Mouse (Mus musculus) left cerebral cortex, postnatal 36 days (tissue): ENCODE results near the gene Bdkrb1. TPM values are rescaled to one million over a fixed set of nuclear protein-coding genes. Genes with fewer than 3 reads are reported as not detected.

Experiments used
- DNase-seq, 2 experiments: peaks; one replicate each; pipeline ENCODE4 v3.0.0; 2021 to 2022; ENCODE audit warnings: low spot score in 2 of 2, mixed read lengths in 1 of 2
- intact Hi-C: fragments of 180-260 bp; cut with DNase I; formaldehyde crosslinking; loops from one replicate; pipeline ENCODE4 v1.15.1; 2025
- total RNA-seq, 2 experiments: library from RNA; stranded (reverse); gene quantifications; 2 replicates each; pipeline ENCODE4 v1.2.3; 2021

The Bdkrb1 gene
- not detected for total RNA-seq

DNA sequence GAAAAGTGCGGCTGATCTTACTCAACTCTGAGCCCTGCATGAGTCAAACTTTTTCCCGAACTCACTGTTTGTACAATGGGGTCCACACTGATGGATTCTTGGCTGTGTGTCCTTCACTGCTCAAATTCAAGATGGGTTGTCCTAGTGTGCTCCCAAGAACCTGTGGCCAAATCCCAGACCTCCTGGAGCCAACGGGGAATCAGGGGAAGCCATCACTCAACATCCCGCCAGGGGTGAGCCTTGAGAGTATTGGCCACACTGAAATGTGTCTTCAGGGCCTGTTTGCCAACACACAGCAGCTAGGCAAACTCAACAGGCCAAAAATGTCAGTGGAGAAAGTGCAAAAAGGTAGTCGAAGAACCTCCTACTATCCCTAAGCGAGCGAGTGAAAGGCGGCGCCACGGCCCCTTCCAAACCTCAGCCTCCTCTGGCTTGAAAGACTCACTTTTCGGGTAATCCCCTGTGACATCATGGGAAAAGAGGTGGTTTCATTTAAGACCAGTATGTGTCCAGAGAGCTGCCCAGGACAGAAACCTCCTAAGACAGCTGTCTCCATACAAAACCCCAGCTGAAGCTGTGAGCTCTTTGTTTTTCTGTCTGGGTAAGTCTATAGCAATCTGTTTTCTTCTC is at the start of gene Bdkrb1:
Bdkrb1 (plus strand) TSS at position 505 of the 630 bp plus-strand sequence.
- no peak for DNase-seq
- intact Hi-C loops = no loop called here

DNA sequence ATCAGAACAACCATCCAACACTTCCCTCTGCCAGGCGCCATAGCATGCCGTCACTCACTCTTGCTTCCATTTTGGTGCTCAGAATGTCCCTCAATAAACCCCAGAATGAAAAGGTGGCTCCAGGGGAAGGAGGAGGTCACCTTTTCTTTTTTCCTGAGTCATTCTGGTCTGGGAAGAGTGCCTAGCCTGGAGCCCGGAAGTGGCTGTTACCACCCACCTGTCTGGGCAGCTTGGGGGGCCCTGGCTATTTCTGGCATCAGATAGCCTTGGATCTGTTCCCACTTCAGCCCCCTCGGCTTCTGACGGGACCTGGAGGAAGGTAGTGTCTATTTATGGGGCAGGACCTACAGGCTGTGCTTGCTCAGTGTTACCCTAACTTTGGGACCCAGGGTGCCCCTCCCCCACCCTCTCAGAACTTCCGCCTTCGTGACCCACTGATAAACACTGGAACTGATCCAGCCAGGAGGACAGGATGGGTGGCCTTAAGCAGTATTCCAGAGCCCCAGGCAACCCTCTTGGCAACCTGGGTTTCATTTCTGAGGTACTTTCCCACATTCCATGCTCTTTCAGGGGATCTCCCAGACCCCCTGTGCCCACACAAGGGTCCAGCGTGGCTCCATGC is 48.6 kb upstream of the Bdkrb1 start:
- intact Hi-C loops = no loop called here
- no peak for DNase-seq

DNA sequence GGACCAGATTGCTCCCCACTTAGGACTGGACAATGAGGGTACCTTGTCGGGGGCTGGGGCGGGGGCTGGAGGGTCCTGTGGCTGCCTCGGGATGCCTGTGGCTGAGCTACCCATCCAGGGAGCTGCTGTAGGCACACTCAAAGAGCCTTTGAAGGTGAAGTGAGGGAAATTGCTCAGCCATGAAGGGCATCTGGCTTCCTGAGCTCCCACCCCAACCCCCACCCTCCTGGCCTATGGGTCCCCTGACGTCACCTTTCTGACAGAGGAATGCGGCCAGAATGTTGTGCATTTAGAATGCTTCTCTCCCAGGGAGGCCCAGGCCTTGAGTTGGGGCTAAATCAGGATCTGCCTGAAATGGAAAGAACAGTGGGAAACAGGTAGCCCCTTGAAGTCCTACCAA is 47.7 kb upstream of the Bdkrb1 start:
- DNase-seq = no peak

DNA sequence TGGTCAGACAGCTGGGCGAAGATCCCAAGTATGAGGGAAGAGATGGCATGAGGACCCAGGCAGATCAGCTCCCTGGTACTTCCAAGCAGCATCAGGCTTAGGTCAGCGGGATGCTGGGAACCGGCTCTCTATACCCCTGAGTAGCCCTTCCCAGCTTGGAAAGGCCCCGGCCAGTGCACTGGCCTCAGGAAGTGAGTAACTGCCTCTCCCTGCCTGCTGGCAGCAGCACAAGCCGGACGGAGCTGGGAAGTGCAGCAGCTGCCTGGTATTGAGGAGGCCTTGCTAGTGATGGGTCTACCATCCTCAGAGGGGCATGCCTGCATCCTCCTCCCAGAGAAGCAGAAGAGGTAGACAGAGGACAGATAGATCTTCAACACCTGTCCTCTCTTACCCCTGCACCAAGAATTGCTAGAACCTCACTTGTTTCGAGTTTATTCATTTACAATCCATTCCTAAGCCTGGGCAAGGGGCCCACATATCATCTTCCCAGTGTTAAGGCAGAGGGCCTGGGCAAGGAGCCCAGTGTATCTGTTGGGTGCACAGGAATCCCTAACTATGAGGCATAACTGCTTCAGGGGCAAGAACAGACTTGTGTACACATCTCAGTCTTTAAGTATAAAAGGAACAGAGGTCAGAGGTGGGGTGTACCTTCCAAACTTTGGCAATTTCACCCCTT is 45.5 kb upstream of the Bdkrb1 start:
- intact Hi-C loops = no loop called here

More for the DNA sequence above, 47.7 kb upstream of the Bdkrb1 start:
- intact Hi-C loops = no loop called here

DNA sequence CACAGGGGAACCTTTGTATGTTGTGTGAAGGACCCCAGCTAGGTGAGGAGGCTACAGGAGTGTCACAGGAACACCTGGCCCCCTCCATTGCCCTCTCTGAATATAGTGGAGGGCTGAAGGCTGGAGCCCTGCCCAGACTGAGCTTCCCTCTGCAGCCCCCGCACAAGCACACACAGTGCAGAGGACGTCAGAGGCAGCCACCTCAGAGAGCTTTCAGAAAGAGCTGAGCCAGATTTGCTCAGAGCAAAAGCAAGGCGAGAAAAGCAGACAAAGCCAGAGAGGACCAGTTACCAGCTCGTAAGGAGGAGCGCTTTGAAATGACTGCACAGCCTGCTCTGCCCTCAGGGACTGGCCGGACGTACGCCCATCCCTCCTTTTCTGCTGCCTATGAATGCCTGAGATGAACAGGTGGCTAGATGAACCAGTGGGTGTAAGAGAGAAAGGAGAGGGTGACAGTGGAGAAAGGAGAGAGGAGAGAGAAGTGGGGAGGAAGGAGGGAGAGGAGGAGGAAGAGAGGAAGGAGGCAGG is 41.8 kb upstream of the Bdkrb1 start:
- peak; percentile 26 to 66 for DNase-seq
- intact Hi-C loops = no loop called here

More for the DNA sequence above, 45.5 kb upstream of the Bdkrb1 start:
- DNase-seq = no peak

DNA sequence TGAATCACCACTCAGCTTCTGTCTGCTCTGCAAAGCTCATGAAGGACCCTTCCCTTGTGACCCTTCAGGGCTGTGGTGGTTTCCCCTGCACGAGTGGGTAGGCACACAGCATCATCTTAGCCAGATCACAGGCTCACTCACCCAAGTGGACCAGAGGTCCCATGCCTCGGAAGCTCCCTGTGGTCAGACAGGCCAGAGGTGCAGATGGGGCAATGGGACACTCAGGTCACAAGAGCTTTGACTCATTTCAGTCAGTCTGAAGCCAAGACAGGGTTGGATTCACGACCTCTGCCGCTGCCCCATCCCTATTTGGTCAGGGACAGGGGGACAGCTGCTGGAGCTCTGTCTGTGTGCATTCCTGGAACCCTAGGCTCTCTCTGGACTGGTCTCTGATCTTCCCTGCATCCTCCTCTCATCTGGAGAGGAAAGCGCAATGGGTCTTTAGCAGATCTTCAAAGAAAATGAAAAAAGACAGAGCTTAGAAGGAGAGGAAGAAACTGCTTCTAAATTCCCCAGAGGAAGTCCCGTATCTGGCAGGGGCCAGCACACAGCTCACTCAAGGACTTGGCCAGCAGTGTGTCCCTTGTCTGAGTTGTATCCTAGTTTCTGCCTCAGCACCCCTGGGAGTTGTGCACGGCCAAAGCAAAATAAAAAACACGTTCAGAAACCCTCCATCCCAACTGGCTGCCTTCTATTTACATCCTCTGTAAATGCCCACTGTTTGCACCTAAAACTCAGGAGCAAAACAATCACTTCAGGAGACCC is 40.6 kb upstream of the Bdkrb1 start:
- DNase-seq = no peak

DNA sequence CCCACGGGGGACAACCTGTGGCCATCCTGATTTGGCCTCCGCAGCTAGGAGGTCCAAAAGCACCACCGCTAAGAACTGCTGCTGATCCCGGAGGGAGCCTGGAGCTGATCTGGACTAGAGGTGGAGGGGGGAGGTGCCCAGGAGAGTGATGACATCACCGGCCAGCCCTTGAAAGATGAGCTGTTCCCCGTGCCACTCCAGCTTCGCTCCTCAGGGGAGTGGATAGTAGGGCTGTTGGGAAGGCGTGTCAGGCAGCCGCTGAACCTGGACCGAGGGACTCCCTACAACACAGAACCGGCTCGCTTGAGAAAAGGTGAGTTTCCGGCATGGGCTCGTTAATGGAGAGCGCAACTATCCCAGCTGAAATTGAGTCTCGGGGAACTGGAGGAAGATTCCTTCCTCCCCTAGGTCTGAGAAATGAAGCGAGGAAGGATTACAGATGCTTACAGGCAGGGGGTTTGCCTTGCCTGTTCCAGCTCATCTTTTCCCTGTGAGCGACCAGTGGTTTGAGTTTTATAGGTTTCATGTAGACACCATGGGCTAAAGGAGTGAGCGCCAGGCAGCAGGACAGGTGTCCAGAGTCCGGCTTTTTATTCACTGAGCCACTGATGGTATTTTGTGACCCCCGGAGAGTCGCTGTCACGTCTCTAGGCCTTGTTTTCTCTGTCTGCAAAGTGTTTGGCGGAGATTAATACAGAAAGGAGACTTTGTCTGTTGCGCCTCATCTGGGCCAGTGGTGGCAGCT is 39.8 kb upstream of the Bdkrb1 start, which contains the start of gene Bdkrb2:
Bdkrb2 (plus strand) TSS at position 291 of the 745 bp plus-strand sequence.
- intact Hi-C loops = no loop called here
- no peak for DNase-seq

More for the DNA sequence above, 40.6 kb upstream of the Bdkrb1 start:
- intact Hi-C loops = no loop called here

DNA sequence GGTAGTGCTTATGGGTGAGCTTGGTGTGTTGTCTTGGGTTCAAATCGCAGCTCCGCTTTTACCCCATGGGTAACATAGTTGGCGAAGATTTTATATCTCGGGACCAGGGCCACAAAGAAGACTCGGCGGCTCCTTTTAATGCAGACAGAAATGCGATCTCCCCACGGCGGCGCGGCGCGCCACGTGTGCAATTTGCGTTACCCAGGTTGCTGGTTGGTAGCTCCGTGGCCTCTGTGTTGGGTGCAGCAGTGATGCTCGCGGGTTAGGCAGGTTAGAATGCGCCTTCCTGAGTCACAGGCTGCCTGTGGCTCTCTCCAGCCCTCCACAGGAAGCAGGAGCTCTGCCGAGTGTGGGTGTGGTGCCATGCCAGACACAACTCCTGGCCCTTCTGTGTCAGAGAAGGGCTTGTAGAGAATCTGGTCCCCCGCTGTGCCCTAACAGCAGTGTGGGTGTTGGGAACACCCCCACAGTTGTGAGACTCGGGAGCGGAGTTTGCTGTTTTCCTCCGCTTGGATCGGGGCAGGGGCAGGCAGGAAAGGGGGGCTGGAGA is 39.1 kb upstream of the Bdkrb1 start:
- no peak for DNase-seq
- intact Hi-C loops = no loop called here

DNA sequence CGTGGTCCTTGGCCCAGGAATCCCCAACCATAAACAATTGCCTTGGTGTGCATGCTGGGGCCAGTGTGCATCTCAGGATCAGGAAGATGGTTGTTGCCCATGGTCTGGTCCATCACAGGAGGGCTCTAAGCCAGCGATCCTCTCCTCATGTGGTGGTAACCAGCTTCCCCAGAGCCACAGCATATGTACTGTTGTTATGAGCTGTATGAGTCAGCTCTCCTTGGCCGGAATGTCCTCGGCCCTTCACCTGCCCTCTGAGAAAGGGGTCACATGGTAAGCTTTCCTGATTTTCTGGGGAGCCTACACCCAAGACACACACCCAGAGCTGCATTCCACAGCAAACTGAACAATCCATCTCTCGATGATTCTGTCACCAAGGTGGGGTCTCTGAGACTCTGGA is 37.7 kb upstream of the Bdkrb1 start:
- intact Hi-C loops = no loop called here

DNA sequence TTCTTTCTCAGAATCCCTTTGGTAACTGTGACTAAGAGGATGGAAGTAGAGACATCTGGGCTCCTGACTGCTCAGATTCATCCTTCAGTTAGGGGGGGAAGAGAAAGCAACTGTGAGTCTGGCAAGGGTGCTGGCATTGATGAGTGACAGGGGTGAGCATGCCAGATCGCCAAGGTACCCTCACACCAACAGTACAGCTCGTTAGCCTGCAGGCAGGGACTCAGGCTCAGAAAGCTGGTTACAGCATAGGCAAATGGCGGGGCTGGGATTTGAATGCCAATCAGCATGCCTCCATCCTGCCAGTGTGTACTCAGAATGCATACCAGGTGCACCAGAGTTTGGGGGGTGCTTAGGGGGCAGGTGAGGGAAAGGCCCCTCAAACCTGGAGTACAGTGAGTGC is 31.0 kb upstream of the Bdkrb1 start:
- intact Hi-C loops = no loop called here
- DNase-seq = no peak

More for the DNA sequence above, 37.7 kb upstream of the Bdkrb1 start:
- DNase-seq = no peak

DNA sequence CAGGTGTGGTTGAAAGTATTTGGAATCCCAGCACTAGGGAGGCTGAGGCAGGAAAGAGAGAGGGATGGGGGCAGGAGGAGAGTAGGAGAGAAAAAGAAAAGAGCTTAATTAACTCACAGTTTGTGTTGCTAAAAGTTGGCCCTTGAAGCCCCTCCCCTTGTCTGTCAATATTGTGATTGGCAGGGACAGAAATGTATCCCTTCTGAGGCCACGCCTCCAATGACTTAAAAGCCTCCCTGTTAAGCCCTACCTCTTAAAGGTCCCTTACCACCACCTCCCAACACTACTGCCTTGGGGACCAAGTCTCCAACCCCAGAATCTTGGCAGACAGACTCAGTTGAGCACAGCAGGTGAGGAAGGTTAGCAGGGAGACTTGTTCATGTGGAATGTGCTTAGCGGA is 30.3 kb upstream of the Bdkrb1 start:
- no peak for DNase-seq
- intact Hi-C loops = no loop called here

DNA sequence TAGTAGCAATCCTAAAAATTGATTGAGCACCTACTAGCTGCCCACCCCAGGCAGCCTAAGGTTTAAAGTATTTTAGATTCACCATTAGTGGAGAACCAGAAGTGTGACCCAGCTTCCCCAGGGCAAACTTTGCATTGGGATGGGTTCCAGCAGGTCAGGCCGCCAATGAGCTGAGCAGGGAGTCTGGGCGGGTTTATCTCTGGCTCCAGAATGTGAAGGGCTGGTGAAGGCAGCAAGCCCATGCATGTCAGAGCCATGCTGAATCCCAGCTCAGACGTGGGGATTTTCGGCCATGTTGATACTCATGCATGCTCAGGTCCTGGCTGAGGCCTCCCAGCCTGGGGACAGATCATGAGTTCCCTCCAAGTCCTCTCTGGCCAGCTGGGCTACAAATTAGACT is 28.5 kb upstream of the Bdkrb1 start:
- intact Hi-C loops = no loop called here
- DNase-seq = no peak

DNA sequence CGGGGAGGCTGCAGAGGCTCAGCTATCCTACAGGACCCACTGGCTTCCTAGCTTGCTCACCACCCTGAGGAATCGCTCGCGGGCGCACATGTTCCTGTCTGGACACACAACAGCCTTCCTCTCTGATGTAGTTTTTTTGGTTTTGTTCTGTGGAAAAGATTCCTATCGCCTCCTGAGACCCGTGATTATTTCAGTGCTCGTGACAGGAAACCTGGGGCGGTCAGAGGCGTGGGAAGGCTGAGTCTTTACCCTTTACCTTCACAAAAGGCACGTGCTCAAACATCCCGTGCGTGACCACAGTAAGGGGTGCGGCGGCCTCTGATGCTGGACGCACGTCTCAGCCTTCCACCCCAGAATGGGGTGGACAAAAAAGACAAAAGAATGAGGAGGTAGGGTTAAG is 22.4 kb upstream of the Bdkrb1 start:
- no peak for DNase-seq
- intact Hi-C loops = loop anchor here (10.0 kb wide), 1 partner anchor 146 kb away; no protein-coding TSS in a partner anchor

DNA sequence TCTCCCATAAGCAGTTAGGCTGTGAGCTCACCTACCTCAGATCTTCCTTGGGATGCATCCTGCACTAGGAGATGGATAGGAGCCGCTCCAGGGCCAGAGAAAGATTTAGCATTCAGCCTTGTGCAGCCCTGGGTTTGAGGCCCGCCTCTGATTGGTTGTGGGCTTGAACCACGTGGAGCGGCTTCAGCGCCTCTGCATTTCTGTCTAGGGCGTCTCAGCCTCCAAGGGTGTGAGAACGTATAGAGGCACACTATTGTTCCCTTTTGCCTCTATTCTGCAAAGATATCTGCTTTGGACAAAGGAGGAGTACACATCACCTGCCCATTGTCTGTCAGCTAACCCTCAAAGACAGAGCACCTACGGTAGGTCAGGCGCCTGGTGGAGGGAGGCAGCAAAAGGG is 20.4 kb upstream of the Bdkrb1 start:
- DNase-seq = no peak
- intact Hi-C loops = loop anchor here (10.0 kb wide), 1 partner anchor 148 kb away; no protein-coding TSS in a partner anchor

DNA sequence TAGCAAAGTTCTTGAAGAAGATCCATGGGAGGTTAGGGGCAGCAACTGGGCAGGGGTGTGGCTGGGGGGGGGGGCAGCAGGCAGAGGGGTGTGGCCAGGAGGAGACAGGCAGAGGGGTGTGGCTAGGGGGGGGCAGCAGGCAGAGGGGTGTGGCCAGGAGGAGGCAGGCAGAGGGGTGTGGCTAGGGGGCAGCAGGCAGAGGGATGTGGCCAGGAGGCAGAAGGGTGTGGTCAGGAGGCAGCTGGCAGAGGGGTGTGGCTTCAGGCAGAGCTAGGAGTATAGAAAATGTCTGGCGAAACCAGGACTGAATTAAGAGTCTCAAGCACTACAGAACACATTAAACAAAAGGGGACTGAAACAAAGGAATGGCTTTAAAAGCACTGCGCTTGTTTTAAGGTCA is 19.4 kb upstream of the Bdkrb1 start:
- intact Hi-C loops = loop anchor here (10.0 kb wide), 1 partner anchor 149 kb away; no protein-coding TSS in a partner anchor

DNA sequence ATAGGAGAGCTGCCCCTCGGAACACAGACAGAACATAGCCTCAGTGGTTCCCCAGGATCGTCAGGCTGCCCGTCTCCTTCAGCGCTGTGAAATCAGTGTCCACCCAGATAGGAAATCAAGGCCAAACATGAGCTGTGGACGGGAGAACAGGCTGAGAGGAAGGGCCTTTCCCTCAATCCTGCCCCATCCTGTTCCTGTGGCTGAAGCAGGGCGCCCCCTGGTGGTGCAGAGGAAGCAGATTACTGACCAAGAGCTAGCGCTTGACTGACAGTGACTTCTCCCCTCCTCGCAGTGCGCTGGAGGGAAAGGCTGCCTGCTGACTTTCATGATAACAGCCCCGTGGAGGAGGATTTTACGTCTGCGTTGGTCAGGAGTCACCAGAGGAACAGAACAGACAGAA is 18.0 kb upstream of the Bdkrb1 start:
- intact Hi-C loops = loop anchor here (1.0 to 10.0 kb wide), 2 partner anchors 87 to 150 kb away; no protein-coding TSS in a partner anchor
- peak; percentile 60 for DNase-seq

More for the DNA sequence above, 19.4 kb upstream of the Bdkrb1 start:
- DNase-seq = no peak

DNA sequence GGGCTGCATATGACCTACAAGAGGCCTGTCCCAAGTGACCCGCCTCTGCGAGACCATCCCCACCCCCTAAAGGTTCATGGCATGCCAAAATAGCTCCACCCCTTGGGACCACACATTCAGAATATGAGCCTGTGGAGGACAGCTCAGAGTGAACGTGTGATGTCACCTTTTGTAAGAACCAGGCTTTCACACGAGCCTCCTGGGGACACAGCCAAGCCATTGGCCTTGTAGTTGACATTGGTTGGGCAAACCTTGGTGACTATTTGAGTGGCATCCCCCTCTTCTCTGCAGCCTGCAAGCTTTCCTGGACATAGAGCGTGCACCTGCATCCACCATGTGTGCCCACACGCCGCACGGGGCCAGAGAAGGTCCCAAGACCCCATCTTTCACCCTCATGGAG is 15.4 kb upstream of the Bdkrb1 start:
- DNase-seq = no peak
- intact Hi-C loops = loop anchor here (10.0 kb wide), 1 partner anchor 153 kb away; no protein-coding TSS in a partner anchor

DNA sequence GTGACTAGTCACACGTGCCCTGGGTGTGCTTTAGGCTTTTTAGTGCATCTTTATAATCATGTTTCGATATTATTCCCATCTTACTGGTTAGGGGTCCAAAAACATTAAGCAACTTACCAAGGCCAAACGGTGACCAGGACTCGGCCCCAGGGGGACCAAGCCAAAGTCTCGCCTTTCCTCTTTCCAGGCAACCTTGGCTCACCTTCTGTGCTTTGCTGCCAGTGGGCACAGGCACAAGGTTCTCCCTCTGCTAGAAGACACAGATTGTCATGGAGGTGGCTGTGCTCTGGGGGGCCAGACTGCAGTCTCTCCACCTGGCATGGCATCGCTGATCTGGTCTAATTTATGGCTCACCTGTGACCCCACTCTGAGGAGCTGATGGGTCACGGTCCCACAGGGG is 12.1 kb upstream of the Bdkrb1 start:
- no peak for DNase-seq

DNA sequence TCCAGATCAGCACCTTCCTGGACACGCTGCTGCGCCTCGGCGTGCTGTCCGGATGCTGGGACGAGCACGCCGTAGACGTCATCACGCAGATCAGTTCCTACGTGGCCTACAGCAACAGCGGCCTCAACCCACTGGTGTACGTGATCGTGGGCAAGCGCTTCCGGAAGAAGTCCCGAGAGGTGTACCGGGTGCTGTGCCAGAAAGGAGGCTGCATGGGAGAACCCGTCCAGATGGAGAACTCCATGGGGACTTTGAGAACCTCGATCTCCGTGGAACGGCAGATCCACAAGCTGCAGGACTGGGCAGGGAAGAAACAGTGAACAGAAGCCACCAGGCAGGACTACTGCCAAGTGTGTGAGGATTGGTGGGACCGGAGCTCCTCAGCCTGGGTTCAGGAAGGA is 10.5 kb upstream of the Bdkrb1 start:
- no peak for DNase-seq
- intact Hi-C loops = no loop called here

More for the DNA sequence above, 12.1 kb upstream of the Bdkrb1 start:
- intact Hi-C loops = no loop called here
